Mouse (Mus musculus) cortical plate, adult 2 months (tissue): ENCODE results near the gene Macrod2. TPM values are rescaled to one million over a fixed set of nuclear protein-coding genes. Genes with fewer than 3 reads are reported as not detected.

ENCODE experiments used
- H3K27ac ChIP-seq: fragments of 200-500 bp; 2 replicates; pipeline ENCODE4 v1.5.1; 2012; ENCODE audit warnings: low read length, control low read depth, inconsistent platforms; ENCODE audit not compliant: insufficient read depth
- H3K4me1 ChIP-seq: fragments of 200-500 bp; 2 replicates; pipeline ENCODE4 v1.6.1; 2011; ENCODE audit warnings: low read length; ENCODE audit not compliant: control insufficient read depth, insufficient read depth
- H3K4me3 ChIP-seq: fragments of 200-500 bp; 2 replicates; pipeline ENCODE4 v1.5.1; 2011; ENCODE audit warnings: mild to moderate bottlenecking, low read length, control low read depth; ENCODE audit not compliant: insufficient read depth
- CTCF ChIP-seq: fragments of 200-500 bp; IDR thresholded peaks from 2 replicates; pipeline ENCODE4 v1.5.1; 2011; ENCODE audit warnings: mild to moderate bottlenecking, control low read depth, low read length; ENCODE audit not compliant: insufficient read depth; ENCODE audit errors: extremely low read depth
- POLR2A ChIP-seq: fragments of 200-500 bp; IDR thresholded peaks from 2 replicates; pipeline ENCODE4 v1.6.1; 2011; ENCODE audit warnings: mild to moderate bottlenecking, low read length, control low read depth; ENCODE audit not compliant: insufficient read depth; ENCODE audit errors: extremely low read depth
- polyA plus RNA-seq: library from polyadenylated mRNA; depleted of rRNA; stranded (reverse); fragments of >200 nt; gene quantifications from 2 replicates; pipeline ENCODE4 v1.2.3, GENCODE M21; 2012

Gene Macrod2
- polyA plus RNA-seq, 1 experiment = 20.3 TPM

GRCm38 (mm10) chr2:140535832-140536571 lies 140.9 kb downstream of the Macrod2 start:
- Histone ChIP-seq H3K4me3 (no peak overlapping the region), H3K27ac (no peak overlapping the region), H3K4me1 (no peaks in the 10 kb centered on the region; the same call in 1 of the 2 replicates)
- TF ChIP-seq POLR2A = no peak
- TF ChIP-seq CTCF = no peak

DNA sequence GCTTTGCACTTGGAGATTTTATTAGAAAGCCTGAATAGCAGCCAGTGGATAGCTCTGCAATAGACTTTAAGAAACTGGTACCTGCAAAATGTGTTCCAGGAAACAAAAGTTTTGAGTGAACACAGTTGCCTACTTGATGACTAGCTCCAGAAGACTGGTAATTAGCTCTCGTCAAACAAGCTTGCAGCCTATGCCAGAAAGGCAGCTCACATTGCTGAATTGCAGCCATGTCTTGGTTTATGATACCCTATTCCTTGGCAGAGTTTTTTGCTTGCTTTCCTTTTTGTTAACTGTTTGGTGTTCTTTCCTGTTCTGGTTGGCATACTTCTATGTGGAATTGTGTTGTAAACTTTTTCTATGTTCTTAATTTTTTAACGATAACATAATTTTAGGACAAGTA lies 154.2 kb downstream of the Macrod2 start:
- H3K27ac ChIP-seq = no peak overlapping the region
- TF ChIP-seq CTCF (no peak), POLR2A (no peak)
- no peaks in the 10 kb centered on the region for H3K4me1 ChIP-seq
- no peak overlapping the region for H3K4me3 ChIP-seq

DNA sequence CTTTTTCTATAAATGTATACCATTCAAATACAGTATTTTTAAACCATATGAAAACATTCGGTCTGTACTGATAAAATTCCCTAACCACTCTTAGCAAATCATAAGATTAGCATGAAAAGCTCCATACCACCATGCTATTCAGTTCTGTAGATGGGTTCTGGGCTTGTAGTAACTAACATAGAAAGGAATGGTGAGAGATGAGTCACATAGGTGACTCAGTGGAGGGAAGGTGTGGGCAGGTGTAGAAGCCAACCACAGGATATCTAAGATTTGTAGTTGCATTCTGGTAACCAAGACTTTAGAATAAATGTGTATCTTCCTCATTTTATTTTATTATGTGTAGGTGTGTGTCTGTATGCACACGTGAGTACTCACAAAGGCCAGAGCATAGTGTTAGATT lies 166.3 kb downstream of the Macrod2 start:
- Histone ChIP-seq H3K27ac (no peak overlapping the region), H3K4me3 (no peak overlapping the region), H3K4me1 (no peaks in the 10 kb centered on the region)
- TF ChIP-seq CTCF (no peak), POLR2A (no peak)

DNA sequence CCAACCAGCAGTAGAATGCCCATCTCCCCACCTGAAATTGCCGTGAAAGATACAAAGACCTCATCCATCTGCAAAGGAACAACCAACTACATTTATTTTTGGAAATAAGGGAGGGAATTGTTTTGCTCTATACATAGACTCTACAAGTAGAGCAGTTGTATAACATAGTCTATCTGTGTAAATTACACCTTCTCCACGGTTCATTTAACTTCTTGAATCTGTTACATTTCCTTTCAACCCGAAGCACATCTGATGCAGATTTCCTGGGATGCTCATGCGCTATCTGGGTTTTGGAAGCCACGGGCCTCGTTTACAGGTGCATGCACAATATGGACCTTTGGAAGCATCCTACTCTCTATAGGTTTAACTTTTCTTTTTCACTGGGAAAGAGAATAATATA lies 175.8 kb downstream of the Macrod2 start:
- no peak for TF ChIP-seq CTCF
- no peak for TF ChIP-seq POLR2A
- H3K4me3 ChIP-seq = no peak overlapping the region
- no peak overlapping the region for H3K27ac ChIP-seq
- no peaks in the 10 kb centered on the region; the same call in 1 of the 2 replicates for H3K4me1 ChIP-seq

GRCm38 (mm10) chr2:140592537-140593261 lies 197.6 kb downstream of the Macrod2 start:
- Histone ChIP-seq H3K4me3 (no peak overlapping the region), H3K4me1 (no peaks in the 10 kb centered on the region), H3K27ac (no peak overlapping the region)
- TF ChIP-seq POLR2A (no peak), CTCF (no peak)

GRCm38 (mm10) chr2:140596906-140597305 lies 201.8 kb downstream of the Macrod2 start:
- H3K4me3 ChIP-seq = no peak overlapping the region
- H3K4me1 ChIP-seq = no peaks in the 10 kb centered on the region
- no peak for TF ChIP-seq CTCF
- no peak for TF ChIP-seq POLR2A
- H3K27ac ChIP-seq = no peak overlapping the region

- TF ChIP-seq CTCF (no peak), POLR2A (no peak)
- no peaks in the 10 kb centered on the region for H3K4me1 ChIP-seq
- H3K4me3 ChIP-seq = no peak overlapping the region
- H3K27ac ChIP-seq = no peak overlapping the region
Observed at GRCm38 (mm10) chr2:140615451-140615850, 220.3 kb downstream of the Macrod2 start.

DNA sequence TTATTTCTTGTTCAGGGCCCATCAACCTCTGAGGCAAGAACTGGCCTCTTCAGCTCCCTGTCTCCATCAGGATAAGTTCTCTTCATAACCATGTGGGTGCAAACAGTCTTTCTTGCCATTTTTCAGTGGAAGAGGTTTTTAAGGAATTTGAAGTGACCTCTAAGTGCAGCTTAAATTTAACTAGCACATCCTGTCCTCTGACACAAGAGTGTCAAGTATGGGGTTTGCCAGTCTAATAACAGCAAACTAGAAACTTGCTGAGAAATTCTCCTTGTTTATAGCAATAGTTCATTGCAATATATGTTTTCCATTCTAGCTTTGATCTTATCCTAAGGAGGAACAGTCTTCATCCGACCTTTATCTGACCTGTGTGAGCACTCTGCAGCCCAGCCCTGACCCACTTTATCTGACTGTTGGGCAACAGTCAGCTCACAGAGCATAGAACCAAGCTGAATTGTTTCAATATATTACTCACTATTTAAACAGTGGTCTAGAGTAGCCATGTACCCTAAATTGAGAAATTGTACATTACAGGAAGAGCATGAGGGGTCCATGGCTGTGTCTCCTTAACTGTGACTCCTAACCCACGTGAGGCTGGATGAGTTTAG lies 226.7 kb downstream of the Macrod2 start:
- Histone ChIP-seq H3K4me3 (no peak overlapping the region), H3K4me1 (no peaks in the 10 kb centered on the region), H3K27ac (no peak overlapping the region)
- no peak for TF ChIP-seq CTCF
- TF ChIP-seq POLR2A = no peak

DNA sequence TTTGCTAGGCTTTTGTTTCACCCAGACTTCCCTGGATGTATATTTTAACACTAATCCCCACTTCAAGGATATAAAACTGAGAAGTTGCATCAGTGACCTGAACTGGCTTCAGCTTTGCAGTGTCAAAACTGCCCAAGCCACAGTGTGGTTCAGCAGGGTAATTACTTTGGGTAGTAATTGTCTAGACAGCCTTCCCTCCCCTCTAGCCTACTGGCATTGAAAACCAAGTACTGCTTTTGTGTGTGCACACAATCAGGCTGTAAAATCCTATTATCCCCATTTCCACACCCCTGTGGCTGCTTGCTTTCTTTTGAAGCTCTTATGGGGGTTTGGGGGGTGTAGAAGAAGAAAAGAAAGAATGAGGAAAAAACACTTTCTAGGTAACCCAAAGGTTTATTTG lies 258.4 kb downstream of the Macrod2 start:
- no peak overlapping the region for H3K4me3 ChIP-seq
- H3K4me1 ChIP-seq = peaks cover 2% of the 10 kb centered on the region; the same call in 1 of the 2 replicates
- TF ChIP-seq POLR2A (no peak), CTCF (no peak)
- no peak overlapping the region for H3K27ac ChIP-seq

- TF ChIP-seq POLR2A (no peak), CTCF (no peak)
- H3K4me3 ChIP-seq = no peak overlapping the region
- H3K4me1 ChIP-seq = no peaks in the 10 kb centered on the region
- no peak overlapping the region for H3K27ac ChIP-seq
Observed at GRCm38 (mm10) chr2:140653978-140654377, 258.9 kb downstream of the Macrod2 start.
